Mouse (Mus musculus): ENCODE data around the gene Arvcf.

The Arvcf gene

DNA sequence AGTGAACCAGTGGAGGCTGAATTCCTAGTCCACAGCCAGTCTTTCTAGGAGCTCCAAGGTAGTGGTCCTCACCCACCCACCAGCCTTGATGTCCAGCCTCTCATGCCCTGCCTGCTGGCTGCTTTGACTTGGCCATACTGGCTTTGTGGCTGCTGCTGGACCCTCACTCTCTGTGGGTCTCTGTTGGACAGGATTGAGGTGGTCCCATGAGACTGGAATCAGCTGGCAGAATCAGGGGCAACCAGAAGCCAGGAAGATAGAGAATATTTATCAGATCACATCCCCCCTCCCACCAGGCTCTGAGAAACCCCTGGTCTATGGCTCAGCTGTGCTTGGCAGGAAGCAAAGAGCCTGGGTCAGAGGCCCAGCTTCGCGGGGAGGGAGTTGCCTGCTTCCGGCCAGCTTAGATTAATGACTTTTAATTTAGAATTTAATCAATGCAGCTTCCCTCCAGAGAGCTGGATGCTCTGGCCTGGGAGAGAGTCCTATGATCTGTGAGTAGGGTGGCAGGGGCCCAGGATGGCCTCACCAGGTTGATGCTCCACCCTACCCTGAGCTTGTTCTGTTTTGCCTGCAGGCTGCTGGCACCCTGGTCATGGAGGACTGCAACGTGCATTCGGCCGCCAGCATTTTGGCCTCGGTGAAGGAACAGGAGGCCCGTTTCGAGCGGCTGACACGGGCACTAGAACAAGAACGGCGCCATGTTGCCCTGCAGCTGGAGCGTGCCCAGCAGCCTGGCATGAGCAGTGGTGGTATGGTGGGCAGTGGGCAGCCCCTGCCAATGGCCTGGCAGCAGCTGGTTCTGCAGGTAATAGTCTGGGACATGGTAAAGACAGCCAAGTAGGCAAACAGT is 40.8 kb downstream of the Arvcf start:
- DNase-seq = peak; percentile 45

DNA sequence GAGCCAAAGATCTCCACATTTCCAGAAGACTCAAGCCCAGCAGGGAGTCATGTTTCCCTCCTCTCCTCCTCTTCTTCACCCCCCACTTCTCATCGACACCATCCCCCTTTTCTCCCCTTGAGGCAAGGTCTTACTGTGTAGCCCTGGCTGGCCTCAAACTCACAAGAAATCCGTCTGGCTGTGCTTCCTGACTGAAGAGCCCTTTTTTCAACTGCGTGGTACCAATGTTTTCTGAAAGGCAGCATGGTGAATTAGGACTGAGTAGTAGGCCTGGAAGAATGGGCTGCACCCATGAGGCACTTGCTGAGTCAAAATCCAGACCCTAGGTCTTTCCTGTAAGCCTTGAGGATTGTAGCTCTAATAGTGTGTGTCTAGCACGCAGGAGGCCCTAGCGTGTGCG is 42.4 kb downstream of the Arvcf start:
- peak; percentile 20 for DNase-seq

GRCm38 (mm10) chr16:18391127-18391526 is 43.1 kb downstream of the Arvcf start:
- DNase-seq = peak; percentile 27

- no peak for DNase-seq
These were observed 43.7 kb downstream of the Arvcf start for GRCm38 (mm10) chr16:18391728-18392127.

- peak; percentile 88 for DNase-seq
These were observed 44.8 kb downstream of the Arvcf start for GRCm38 (mm10) chr16:18392469-18393426.

DNA sequence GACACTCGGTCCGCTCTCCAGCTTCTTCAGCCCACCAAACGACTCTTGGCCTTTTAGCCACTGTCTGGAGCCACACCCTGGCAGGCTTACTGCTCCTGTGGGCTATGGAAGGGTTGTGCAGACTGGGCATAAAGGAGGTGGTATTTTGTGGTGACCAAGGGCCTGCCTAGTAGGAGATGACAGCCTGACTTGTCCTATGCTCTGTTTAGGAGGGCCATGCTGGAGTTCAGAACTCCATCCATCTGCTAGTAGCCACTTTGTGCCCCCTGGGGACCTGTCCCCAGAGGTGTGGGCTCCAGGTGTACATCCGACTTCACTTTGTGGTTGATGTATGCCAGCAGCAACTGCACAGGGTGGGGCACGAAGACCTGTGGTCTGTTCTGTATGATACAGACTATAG is 45.6 kb downstream of the Arvcf start:
- DNase-seq = no peak

DNA sequence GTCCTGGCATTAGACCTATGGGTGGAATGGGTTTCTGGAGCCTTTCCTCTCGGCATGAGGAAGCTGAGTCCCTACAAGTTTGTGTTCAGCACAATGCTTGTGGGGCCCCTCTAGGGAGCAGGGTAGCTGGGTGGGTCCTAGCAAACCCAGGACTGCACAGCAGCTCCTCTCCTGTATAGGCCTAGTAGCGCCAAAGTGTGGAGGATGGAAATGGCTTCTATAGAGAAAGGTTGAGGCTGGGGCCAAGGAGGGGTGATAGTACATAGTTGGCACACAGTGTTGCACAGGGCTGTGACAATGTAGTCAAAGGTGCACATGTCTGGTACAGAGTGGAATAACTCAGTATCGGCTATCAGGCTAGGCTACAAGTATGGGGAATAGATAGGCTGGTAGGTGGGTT is 46.1 kb downstream of the Arvcf start:
- DNase-seq = peak; percentile 48

GRCm38 (mm10) chr16:18394777-18395619 is 47.0 kb downstream of the Arvcf start:
- DNase-seq = peak; percentile 51

GRCm38 (mm10) chr16:18395620-18396036 is 47.6 kb downstream of the Arvcf start:
- peak; percentile 66 for DNase-seq

DNA sequence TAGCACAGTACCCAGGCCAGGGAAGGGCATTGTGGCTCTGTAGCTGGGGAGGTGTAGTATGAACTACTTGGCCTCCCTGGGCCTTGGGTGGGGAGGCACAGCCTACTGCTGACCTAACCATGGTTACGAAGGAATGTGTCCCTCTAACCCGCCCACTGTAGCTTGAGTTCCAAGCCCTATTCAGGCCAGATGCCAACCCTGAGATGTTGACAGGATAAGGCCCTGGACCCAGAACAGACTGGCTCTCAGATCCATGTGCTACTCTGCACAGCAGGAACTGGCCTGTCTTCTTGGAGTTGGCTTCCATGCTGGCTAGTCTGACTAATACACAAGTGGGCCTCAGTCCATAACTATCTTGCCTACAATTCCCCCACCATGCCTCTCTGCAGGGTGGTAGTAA is 48.2 kb downstream of the Arvcf start:
- DNase-seq = peak; percentile 92

- DNase-seq = peak; percentile 60
These were observed 49.0 kb downstream of the Arvcf start for GRCm38 (mm10) chr16:18396791-18397621.

DNA sequence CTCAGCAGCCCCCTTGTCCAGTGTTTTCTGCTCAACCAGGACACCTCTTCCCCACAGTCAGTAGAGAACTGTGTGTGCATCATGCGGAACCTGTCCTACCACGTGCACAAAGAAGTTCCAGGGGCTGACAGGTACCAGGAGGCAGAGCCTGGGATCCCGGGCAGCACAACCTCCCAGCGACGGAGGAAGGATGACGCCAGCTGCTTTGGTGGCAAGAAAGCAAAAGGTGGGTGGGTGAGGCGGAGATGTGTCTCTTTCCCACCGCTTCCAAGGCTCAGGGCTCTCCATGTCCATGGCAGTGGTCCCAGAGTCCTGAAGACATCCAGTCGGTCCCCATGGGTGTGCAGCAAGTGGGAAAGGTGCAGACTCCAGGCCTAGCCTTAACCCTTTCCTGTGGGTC is 52.0 kb downstream of the Arvcf start:
- no peak for DNase-seq

DNA sequence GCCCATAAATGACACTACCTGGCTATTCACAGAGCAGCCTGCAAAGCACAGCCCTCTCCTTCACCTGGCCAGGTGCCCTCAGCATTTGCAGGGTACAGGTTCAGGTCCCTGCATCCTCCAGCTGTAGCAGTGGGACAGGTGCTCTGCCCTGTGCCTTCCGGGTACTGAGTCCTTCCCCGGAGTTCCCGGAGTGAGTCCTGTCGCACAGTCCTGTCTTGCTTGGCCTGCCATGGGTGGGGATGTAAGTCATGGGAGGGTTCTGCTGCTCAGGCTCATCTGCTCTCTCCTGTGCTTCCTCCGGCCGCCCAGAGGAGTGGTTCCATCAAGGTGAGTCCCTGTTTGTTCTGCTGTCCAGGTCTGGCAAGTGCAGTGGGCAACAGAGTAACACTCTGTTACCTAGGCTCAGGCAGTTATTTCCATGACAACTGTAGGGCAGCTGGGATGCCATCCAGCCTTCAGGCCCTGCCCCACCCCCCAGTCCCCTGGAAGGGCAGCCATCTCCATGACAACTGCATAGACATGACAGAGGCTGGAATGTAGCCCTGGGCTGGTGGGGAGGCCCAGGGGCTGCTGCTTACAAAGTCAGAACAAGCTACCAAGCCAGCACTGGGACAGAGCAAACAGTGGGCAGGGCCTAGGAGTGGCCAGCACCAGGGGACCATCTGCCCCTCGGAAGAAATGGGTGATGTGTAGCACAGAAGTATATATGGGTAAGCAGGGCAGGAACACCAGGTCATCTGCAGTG is 52.7 kb downstream of the Arvcf start:
- DNase-seq = no peak

GRCm38 (mm10) chr16:18403285-18403684 is 55.3 kb downstream of the Arvcf start:
- DNase-seq = no peak

DNA sequence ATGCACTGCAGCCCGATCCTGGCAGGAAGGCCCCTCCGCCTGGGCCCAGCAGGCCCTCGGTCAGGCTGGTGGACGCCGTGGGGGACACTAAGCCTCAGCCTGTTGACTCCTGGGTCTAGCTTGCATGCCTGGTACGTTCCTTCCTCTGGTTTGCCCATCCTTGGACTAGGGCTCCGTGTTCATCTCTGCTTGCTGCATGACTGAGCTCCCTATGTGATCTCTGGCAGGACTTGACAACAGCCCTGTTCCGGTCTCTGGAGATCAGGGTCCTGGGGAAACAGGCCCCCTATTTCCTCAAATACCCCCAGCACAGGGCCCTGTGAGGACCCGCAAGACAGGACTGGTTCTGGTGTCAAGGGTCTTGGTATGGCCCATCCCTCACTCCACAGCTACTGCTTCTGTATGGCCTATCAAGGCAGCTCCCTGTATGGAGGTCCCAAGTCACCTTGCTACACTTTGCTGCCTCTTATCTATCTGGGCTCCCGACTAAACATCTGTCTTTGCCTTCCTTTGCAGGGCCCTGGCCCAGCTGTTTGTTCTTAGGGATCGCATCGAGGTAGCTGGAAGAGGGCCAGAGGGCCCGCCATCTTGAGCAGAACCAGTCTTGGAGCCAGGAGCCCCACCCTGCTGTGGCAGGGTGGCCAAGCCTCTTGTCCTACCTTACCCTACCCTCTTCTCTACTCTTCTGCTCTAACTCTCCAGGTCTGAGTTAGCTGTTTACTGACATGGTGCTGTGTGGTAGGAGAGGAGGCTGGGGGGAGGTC is 57.3 kb downstream of the Arvcf start:
- no peak for DNase-seq

DNA sequence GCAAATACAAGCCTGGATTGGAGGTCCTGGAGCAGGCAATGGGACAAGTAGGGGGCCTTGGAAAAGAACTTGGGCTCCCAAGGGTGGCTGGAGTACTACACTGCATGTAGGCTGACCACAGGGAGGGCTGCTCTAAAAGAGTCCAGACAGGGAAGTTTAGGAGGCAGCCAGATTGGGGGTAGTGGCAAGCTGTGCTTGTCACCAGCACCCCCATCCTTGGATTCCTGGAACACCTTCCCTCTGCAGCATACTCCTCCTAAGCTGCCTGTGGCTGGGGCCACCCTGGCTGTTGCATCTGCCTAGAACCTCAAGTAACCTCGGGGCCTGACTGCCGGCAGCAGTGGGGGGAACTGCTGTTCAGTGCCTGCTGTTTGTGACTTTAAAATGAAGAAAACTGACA is 57.9 kb downstream of the Arvcf start:
- DNase-seq = no peak

- DNase-seq = no peak
These were observed 58.3 kb downstream of the Arvcf start for GRCm38 (mm10) chr16:18406293-18406692.

DNA sequence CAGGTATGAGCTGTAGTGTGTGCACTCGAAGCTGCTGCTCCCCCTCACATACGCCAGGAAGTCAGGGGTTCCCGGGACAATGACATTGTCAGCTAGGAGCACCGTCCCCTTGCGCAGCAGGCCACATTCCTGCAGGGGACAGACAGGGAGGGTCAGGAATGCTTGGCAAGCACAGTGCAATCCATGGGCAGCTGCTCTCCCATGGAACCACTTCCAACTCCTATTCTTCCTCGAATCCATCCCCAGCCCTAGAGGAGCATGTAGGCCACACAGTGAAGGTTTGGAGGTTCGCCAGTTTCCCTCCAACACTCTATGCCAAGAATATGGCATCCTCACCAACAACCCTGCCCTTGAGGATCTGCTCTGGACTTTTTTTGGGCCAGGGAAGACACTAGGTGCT is 59.9 kb downstream of the Arvcf start:
- DNase-seq = no peak

- DNase-seq = no peak
These were observed 61.8 kb downstream of the Arvcf start for GRCm38 (mm10) chr16:18409776-18410175.

DNA sequence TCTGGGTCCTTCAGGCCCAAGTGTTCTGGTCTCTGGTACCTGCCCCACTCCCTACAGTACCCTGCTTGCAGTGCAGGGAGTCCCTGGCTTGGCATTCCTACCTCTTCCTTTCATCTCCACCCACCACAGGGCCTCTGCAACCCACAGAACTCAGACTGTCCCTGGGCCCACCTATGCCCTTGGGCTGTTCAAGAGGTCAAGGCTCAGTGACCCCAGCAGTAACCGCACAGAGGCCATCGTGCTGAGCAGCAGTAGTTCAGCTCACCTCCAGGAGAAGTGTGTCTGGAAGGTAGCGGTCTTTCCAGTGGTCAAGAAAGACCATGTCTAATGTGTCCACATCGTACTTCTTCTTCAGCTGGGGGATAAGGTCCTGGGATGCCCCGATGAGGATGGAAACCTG is 62.4 kb downstream of the Arvcf start:
- DNase-seq = peak; percentile 26

Measured in cerebellum, adult 9-11 months (tissue).